Mouse (Mus musculus): ENCODE results near the gene Fam107b. TPM values are rescaled to one million over a fixed set of nuclear protein-coding genes. Genes with fewer than 3 reads are reported as not detected.

The Fam107b gene
- polyA plus RNA-seq, 1 experiment from 2014 or later = 39.1 TPM

GRCm38 (mm10) chr2:3777696-3778095, 207.4 kb downstream of the Fam107b start:
- no peaks in the 10 kb centered on the region for H3K9me3 ChIP-seq
- no peaks in the 10 kb centered on the region for H3K27me3 ChIP-seq
- ATAC-seq = no peak
- 89% methylated on average over 6 of the region's 6 CpGs for WGBS
- H3K27ac ChIP-seq = no peak overlapping the region
- no peaks in the 10 kb centered on the region for H3K4me1 ChIP-seq (replicated peaks)
- H3K4me3 ChIP-seq (replicated peaks) = no peak overlapping the region
- no peak overlapping the region for H3K9ac ChIP-seq (replicated peaks)
- H3K4me2 ChIP-seq (replicated peaks) = no peak overlapping the region
- peaks cover 36% of the 10 kb centered on the region for H3K36me3 ChIP-seq

DNA sequence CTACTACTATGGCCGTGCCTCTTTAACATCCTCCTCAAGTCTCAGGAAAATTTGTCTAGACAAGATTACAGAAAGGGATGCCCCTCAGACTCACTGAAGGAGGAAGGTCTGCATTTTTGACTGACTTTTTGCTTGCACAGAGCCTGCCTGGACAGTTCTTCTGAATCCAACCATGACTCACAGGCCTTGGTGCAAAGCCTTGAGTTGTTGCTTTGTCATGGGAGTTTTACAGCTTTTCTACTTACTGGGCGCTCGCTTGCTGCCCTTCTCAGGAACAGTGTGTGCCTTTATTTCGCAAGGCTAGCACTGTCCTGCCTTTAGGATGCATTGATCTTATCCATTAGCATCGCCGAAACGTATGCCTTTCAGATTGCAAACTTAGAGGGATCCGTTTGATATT, 215.3 kb downstream of the Fam107b start:
- H3K4me3 ChIP-seq (replicated peaks) = no peak overlapping the region
- no peak overlapping the region for H3K27ac ChIP-seq
- 91% methylated on average over 8 of the region's 8 CpGs for WGBS

GRCm38 (mm10) chr2:3787752-3788423, 217.6 kb downstream of the Fam107b start:
- no peak overlapping the region for H3K4me3 ChIP-seq (replicated peaks)
- no peaks in the 10 kb centered on the region for H3K9me3 ChIP-seq
- H3K9ac ChIP-seq (replicated peaks) = no peak overlapping the region
- no peaks in the 10 kb centered on the region for H3K36me3 ChIP-seq
- no peak overlapping the region for H3K27ac ChIP-seq
- no peak overlapping the region for H3K4me2 ChIP-seq (replicated peaks)
- no peak for ATAC-seq
- H3K4me1 ChIP-seq (replicated peaks) = no peaks in the 10 kb centered on the region
- no peaks in the 10 kb centered on the region for H3K27me3 ChIP-seq

More for the DNA sequence above, 215.3 kb downstream of the Fam107b start:
- Histone ChIP-seq H3K36me3 (peaks cover 6% of the 10 kb centered on the region), H3K4me2 (replicated peaks) (no peak overlapping the region), H3K27me3 (no peaks in the 10 kb centered on the region), H3K9me3 (no peaks in the 10 kb centered on the region), H3K9ac (replicated peaks) (no peak overlapping the region), H3K4me1 (replicated peaks) (no peaks in the 10 kb centered on the region)
- ATAC-seq = no peak

- Histone ChIP-seq H3K9ac (replicated peaks) (no peak overlapping the region), H3K36me3 (no peaks in the 10 kb centered on the region), H3K27ac (no peak overlapping the region), H3K4me1 (replicated peaks) (no peaks in the 10 kb centered on the region), H3K4me3 (replicated peaks) (no peak overlapping the region), H3K9me3 (no peaks in the 10 kb centered on the region), H3K4me2 (replicated peaks) (no peak overlapping the region), H3K27me3 (no peaks in the 10 kb centered on the region)
- WGBS = 82% methylated on average over 3 of the region's 3 CpGs
- ATAC-seq = no peak
Observed at GRCm38 (mm10) chr2:3788424-3788786, 218.1 kb downstream of the Fam107b start.

DNA sequence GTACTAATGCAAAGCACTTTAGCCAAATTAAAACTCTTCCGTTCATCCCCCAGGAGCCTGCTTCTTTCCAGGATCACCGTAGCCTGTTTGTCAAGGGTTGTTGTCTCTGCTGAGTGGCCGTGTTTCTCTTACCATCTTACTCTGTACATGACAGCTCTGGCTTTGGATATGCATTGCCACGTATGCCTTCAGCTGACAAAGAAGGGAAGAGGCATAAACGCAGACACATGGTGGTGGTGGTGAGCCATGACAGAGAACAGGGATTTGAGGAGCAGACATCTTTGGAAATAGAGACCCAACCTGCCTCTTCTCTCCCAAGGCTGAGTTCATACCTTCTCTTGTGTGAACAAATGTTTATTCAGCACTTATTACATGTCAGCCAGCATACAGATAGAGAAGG, 226.3 kb downstream of the Fam107b start:
- Histone ChIP-seq H3K27ac (no peak overlapping the region), H3K9me3 (no peaks in the 10 kb centered on the region), H3K4me2 (replicated peaks) (no peak overlapping the region), H3K4me1 (replicated peaks) (0 out of 2 replicates have a peak, but pooled peaks cover 3% of the 10 kb centered on the region), H3K36me3 (no peaks in the 10 kb centered on the region), H3K4me3 (replicated peaks) (no peak overlapping the region), H3K9ac (replicated peaks) (no peak overlapping the region), H3K27me3 (0 out of 2 replicates have a peak, but pooled peaks cover 5% of the 10 kb centered on the region)
- ATAC-seq = no peak
- 78% methylated on average over 5 of the region's 5 CpGs for WGBS

- Histone ChIP-seq H3K27me3 (0 out of 2 replicates have a peak, but pooled peaks cover 5% of the 10 kb centered on the region), H3K4me2 (replicated peaks) (peak overlapping the region; percentile 56), H3K9ac (replicated peaks) (peak overlapping the region; percentile 21; the same call in 1 of the 2 replicates), H3K27ac (no peak overlapping the region), H3K36me3 (no peaks in the 10 kb centered on the region), H3K4me3 (replicated peaks) (peak overlapping the region; percentile 28), H3K4me1 (replicated peaks) (0 out of 2 replicates have a peak, but pooled peaks cover 3% of the 10 kb centered on the region), H3K9me3 (no peaks in the 10 kb centered on the region)
- peak; percentile 88 for ATAC-seq
- 13% methylated on average over 18 of the region's 18 CpGs for WGBS
Observed at GRCm38 (mm10) chr2:3799767-3800554, 229.7 kb downstream of the Fam107b start.

DNA sequence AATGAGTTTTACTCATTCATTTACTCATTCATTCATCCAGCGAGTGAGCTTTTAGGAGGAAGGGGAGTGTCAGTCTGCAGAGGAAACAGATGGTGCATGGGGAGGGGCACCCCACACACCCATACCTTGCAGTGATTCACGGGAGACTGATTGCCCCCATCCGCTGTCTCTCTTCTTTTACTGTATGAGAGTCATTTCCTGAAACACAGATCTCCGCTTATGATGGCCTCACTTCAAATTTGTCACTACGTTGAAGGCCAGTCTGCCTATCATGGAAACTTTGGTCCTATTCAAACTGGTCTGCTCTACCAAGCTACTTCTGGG, 230.2 kb downstream of the Fam107b start:
- Histone ChIP-seq H3K9me3 (no peaks in the 10 kb centered on the region), H3K4me3 (replicated peaks) (no peak overlapping the region), H3K9ac (replicated peaks) (no peak overlapping the region), H3K36me3 (no peaks in the 10 kb centered on the region), H3K27ac (no peak overlapping the region), H3K27me3 (0 out of 2 replicates have a peak, but pooled peaks cover 5% of the 10 kb centered on the region), H3K4me1 (replicated peaks) (0 out of 2 replicates have a peak, but pooled peaks cover 3% of the 10 kb centered on the region), H3K4me2 (replicated peaks) (no peak overlapping the region)
- WGBS = 54% methylated on average over 5 of the region's 5 CpGs
- 0 out of 2 replicates have a peak, but pooled peaks have one; percentile 30 for ATAC-seq

- WGBS = 69% methylated on average over 6 of the region's 6 CpGs
- no peak for ATAC-seq
Observed at GRCm38 (mm10) chr2:3805742-3806141, 235.5 kb downstream of the Fam107b start.

GRCm38 (mm10) chr2:3810321-3810720, 240.0 kb downstream of the Fam107b start:
- ATAC-seq = no peak
- no peaks in the 10 kb centered on the region for H3K9me3 ChIP-seq
- 67% methylated on average over 5 of the region's 5 CpGs for WGBS
- H3K36me3 ChIP-seq = no peaks in the 10 kb centered on the region
- no peak overlapping the region for H3K4me2 ChIP-seq (replicated peaks)
- no peaks in the 10 kb centered on the region for H3K27me3 ChIP-seq
- no peak overlapping the region for H3K9ac ChIP-seq (replicated peaks)
- H3K4me3 ChIP-seq (replicated peaks) = no peak overlapping the region
- no peaks in the 10 kb centered on the region for H3K4me1 ChIP-seq (replicated peaks)
- H3K27ac ChIP-seq = no peak overlapping the region

More at GRCm38 (mm10) chr2:3805742-3806141, 235.5 kb downstream of the Fam107b start:
- H3K4me2 ChIP-seq (replicated peaks) = no peak overlapping the region
- no peaks in the 10 kb centered on the region for H3K9me3 ChIP-seq
- no peak overlapping the region for H3K9ac ChIP-seq (replicated peaks)
- H3K4me1 ChIP-seq (replicated peaks) = no peaks in the 10 kb centered on the region
- H3K27me3 ChIP-seq = no peaks in the 10 kb centered on the region
- no peaks in the 10 kb centered on the region for H3K36me3 ChIP-seq
- no peak overlapping the region for H3K27ac ChIP-seq
- H3K4me3 ChIP-seq (replicated peaks) = no peak overlapping the region

DNA sequence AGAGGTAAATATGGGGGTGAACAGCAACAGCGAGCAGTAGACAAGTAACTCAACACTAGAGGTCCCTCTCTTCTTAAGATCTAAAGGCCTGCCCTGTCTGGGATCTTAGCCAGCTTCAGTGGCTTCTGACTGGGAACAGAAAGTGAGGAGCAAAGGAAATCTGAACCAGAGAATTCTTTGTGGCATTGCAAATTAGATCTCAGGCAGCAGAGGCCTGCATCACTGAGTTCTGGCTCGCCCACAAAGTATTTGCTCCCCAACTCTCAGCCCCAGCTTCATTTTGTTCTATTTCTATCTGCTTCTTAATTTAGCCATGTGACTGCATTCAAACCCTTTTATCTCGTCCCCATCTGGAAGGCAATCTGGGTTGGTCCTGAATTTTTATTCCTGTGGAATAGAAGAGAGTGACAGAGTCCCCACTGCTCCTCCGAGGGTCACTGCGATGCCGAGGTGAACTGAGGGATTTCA, 245.9 kb downstream of the Fam107b start:
- Histone ChIP-seq H3K4me2 (replicated peaks) (no peak overlapping the region), H3K36me3 (no peaks in the 10 kb centered on the region), H3K9me3 (no peaks in the 10 kb centered on the region), H3K4me3 (replicated peaks) (no peak overlapping the region), H3K9ac (replicated peaks) (no peak overlapping the region), H3K27me3 (no peaks in the 10 kb centered on the region), H3K27ac (peak overlapping the region; percentile 47; the same call in 1 of the 2 replicates), H3K4me1 (replicated peaks) (peaks cover 5% of the 10 kb centered on the region; the same call in 1 of the 2 replicates)
- WGBS = 53% methylated on average over 6 of the region's 6 CpGs
- ATAC-seq = 0 out of 2 replicates have a peak, but pooled peaks have one; percentile 69

GRCm38 (mm10) chr2:3817626-3818025, 247.3 kb downstream of the Fam107b start:
- ATAC-seq = no peak
- H3K4me2 ChIP-seq (replicated peaks) = no peak overlapping the region
- H3K27ac ChIP-seq = no peak overlapping the region
- H3K4me3 ChIP-seq (replicated peaks) = no peak overlapping the region
- H3K4me1 ChIP-seq (replicated peaks) = peaks cover 5% of the 10 kb centered on the region; the same call in 1 of the 2 replicates
- H3K36me3 ChIP-seq = no peaks in the 10 kb centered on the region
- H3K9ac ChIP-seq (replicated peaks) = no peak overlapping the region
- WGBS = 83% methylated on average over 3 of the region's 3 CpGs
- H3K9me3 ChIP-seq = no peaks in the 10 kb centered on the region
- no peaks in the 10 kb centered on the region for H3K27me3 ChIP-seq

Measured in midbrain, embryonic 13.5 days (tissue).